Mouse (Mus musculus): ENCODE measurements around the gene Rft1.

The Rft1 gene

DNA sequence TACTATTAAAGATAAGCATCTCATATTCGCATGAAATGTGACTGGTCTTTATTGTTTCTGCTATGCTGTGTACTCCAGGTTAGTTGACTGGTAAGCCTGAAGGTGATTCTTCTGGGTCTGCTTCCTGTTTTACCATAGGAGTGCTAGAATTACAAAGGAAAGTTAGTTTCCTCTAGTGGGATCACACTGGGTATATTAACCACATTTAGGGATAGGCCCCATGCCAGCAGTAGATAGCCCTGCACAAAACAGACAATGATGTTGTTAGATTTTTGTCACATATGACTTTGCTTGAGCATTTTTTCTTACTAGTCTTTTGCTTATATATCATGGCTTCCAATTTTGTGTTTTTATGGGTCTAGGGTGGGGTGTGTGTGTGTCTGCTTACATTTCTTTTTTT, 82.3 kb downstream of the Rft1 start:
- DNase-seq: no peak
